Mouse (Mus musculus) lung, postnatal 0 days (tissue): ENCODE measurements around the gene Actn1. TPM values are rescaled to one million over a fixed set of nuclear protein-coding genes. Genes with fewer than 3 reads are reported as not detected.

ENCODE experiments used
- ATAC-seq: fragments of 200-750 bp; cut with Nextera tagmentation; 2 replicates; pipeline ENCODE4 v1.8.0; 2017; ENCODE audit warnings: moderate library complexity
- DNase-seq: peaks from one replicate; pipeline ENCODE4 v3.0.0-alpha.2; 2016; ENCODE audit warnings: low spot score
- H3K27ac ChIP-seq: fragments of 300-500 bp; sonication (generic); 2 replicates; pipeline ENCODE4 v1.5.1; 2014; ENCODE audit warnings: antibody characterized with exemption, mild to moderate bottlenecking, low read length, mixed read lengths
- H3K27me3 ChIP-seq: fragments of 300-500 bp; sonication (generic); replicated peaks from 2 replicates; pipeline ENCODE4 v1.6.1; 2014; ENCODE audit warnings: low read length, mixed read lengths; ENCODE audit not compliant: insufficient read depth
- H3K36me3 ChIP-seq: fragments of 300-500 bp; sonication (generic); 2 replicates; pipeline ENCODE4 v1.6.1; 2014; ENCODE audit warnings: low read length, mixed read lengths; ENCODE audit not compliant: insufficient read depth
- H3K4me1 ChIP-seq: fragments of 300-500 bp; sonication (generic); 2 replicates; pipeline ENCODE4 v1.6.1; 2014; ENCODE audit warnings: antibody characterized with exemption, low read depth, low read length, mixed read lengths; ENCODE audit not compliant: insufficient read depth
- H3K4me2 ChIP-seq: fragments of 300-500 bp; sonication (generic); replicated peaks from 2 replicates; pipeline ENCODE4 v1.6.1; 2014; ENCODE audit warnings: low read depth, mild to moderate bottlenecking, low read length, moderate library complexity, mixed read lengths
- H3K4me3 ChIP-seq: fragments of 300-500 bp; sonication (generic); 2 replicates; pipeline ENCODE4 v1.5.1; 2014; ENCODE audit warnings: low read depth, low read length
- H3K9ac ChIP-seq: fragments of 300-500 bp; sonication (generic); replicated peaks from 2 replicates; pipeline ENCODE4 v1.6.1; 2014; ENCODE audit warnings: low read depth, mild to moderate bottlenecking
- H3K9me3 ChIP-seq: fragments of 300-500 bp; sonication (generic); 2 replicates; pipeline ENCODE4 v1.6.1; 2016; ENCODE audit warnings: low read length, mixed read lengths
- CTCF ChIP-seq: IDR thresholded peaks from 2 replicates; pipeline ENCODE4 v1.5.1; 2016; ENCODE audit warnings: antibody characterized with exemption, mild to moderate bottlenecking
- EP300 ChIP-seq: IDR thresholded peaks from 2 replicates; pipeline ENCODE4 v1.6.1; 2016; ENCODE audit warnings: antibody characterized with exemption, mild to moderate bottlenecking, control low read depth
- WGBS: fragments of 180-500 bp; shearing (Covaris S2); extraction: QIAGEN DNeasy Blood & Tissue Kit; methylation state at CpG from one replicate; pipeline ENCODE4 v1.1.7; 2014; 5-methylcytosine and 5-hydroxymethylcytosine counted together
- polyA plus RNA-seq: library from polyadenylated mRNA; unstranded; fragments of >200 nt; fragmentation: Nextera tagmentation; extraction: Ambion mirVana; gene quantifications from 2 replicates; pipeline ENCODE4 v1.2.1, GENCODE M21; 2015

Actn1 gene
- polyA plus RNA-seq, 1 experiment from 2014 or later = 30.0 TPM

- DNase-seq = no peak
- no peaks in the 10 kb centered on the region for H3K9me3 ChIP-seq
- no peaks in the 10 kb centered on the region for H3K36me3 ChIP-seq
- H3K4me2 ChIP-seq = peak overlapping the region; percentile 23
- no peaks in the 10 kb centered on the region for H3K27me3 ChIP-seq
- H3K4me1 ChIP-seq = peaks cover 57% of the 10 kb centered on the region
- no peak overlapping the region for H3K4me3 ChIP-seq
- WGBS = 41% methylated on average over 5 of the region's 5 CpGs
- ATAC-seq = no peak
- H3K9ac ChIP-seq = peak overlapping the region; percentile 0; the same call in 1 of the 2 replicates
- TF ChIP-seq CTCF (no peak), EP300 (no peak)
- peak overlapping the region; percentile 91 for H3K27ac ChIP-seq
These were observed 29.3 kb downstream of the Actn1 start for GRCm38 (mm10) chr12:80230854-80231253.

DNA sequence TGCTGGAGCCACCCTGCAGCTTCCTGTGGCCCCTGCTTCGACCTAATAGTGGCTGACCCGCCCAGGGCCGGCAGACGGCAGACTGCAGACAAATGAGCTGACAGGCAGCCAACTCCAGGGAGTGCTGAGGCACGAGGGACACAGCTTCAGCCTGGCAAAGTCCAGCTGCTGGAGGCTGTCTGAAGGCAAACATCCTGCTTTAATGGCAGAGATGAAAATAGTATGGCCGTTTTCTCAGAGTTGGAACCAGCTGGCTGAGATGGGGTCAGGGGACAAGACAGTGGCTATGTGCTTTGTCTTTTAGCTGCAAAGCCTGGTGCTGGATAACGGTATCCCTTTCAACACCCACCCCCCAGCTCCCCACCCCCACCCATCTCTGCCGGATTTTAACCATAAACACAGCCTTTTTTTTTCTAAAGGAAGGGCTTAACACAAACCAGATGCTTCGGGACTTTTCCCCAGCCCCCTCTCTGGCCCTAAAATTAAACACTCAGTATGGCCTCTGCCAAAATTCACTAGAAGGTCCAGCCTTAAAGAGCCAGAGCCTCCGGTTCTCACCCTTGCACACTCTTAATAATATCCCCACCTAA lies 30.0 kb downstream of the Actn1 start:
- DNase-seq (peak; percentile 96), ATAC-seq (peak; percentile 87)
- Histone ChIP-seq H3K4me3 (no peak overlapping the region), H3K4me2 (peak overlapping the region; percentile 23), H3K9ac (peak overlapping the region; percentile 0; the same call in 1 of the 2 replicates), H3K27me3 (no peaks in the 10 kb centered on the region), H3K9me3 (no peaks in the 10 kb centered on the region), H3K27ac (peak overlapping the region; percentile 91), H3K4me1 (peaks cover 58% of the 10 kb centered on the region), H3K36me3 (no peaks in the 10 kb centered on the region)
- no peak; the same call in 1 of the 2 replicates for TF ChIP-seq EP300
- TF ChIP-seq CTCF = peak; percentile 61
- WGBS = 3% methylated on average over 10 of the region's 10 CpGs

DNA sequence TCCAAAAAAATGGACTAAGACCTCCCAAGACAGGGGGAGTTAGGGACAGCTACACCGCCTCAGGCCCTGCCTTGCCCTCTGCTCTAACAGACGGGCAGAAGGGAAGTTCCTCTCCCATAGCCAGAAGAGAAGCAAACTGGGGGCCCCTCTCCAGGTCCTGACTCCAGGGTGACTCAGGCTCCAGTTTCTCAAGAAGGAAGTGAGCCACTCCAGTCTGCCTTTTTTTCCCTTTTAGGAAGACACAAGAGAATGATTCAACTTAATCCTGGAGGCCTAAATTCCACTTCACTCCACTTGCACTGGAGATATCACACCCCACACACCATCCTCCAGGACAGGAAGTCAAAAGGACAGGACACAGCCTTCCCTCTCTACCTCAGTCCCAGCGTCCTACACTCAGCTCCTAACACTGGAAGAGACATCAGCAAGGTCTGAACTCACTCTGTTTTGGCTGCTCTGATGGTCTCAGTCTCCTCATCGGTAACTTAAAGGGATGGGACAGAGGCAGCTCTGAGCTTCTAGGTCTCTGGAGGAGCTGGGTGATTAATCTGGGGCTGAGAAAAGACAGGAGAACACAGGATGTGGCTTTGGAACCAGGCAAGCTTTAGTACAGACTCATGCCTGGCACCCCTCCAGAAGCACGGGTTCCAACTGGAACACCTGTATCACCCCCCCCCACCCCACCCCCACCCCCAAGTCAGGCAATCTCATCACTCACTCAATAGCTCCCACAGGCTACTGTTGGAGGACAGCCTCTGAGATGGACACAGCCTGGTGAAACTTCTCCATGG lies 31.0 kb downstream of the Actn1 start:
- ATAC-seq (peak; percentile 7; the same call in 1 of the 2 replicates), DNase-seq (peak; percentile 85)
- H3K4me2 ChIP-seq = peak overlapping the region; percentile 23; the same call in 1 of the 2 replicates
- no peak overlapping the region for H3K4me3 ChIP-seq
- no peak for TF ChIP-seq CTCF
- peak; percentile 56; the same call in 1 of the 2 replicates for TF ChIP-seq EP300
- H3K36me3 ChIP-seq = no peaks in the 10 kb centered on the region
- H3K4me1 ChIP-seq = peaks cover 64% of the 10 kb centered on the region
- no peaks in the 10 kb centered on the region for H3K9me3 ChIP-seq
- H3K27me3 ChIP-seq = no peaks in the 10 kb centered on the region
- no peak overlapping the region for H3K9ac ChIP-seq
- 14% methylated on average over 5 of the region's 5 CpGs for WGBS
- H3K27ac ChIP-seq = peak overlapping the region; percentile 91

DNA sequence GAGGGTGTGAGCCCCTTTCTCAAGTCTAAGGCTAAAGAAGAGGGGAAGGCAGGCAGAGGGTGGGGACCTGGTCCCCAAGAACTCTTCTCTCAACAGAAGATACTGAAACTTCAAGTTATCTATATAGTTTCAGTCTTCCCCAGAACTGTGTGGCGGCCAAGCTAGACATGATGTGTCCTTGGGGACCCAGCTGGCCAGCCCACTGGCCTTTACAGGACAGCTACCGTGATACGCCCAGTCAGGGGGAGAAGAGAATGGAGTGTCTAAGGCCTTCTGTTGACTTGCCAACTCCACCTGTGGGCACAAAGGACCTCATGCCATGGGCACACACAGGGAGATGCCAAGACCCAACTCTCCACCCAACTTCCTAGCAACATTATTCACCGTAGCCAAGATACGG lies 31.8 kb downstream of the Actn1 start:
- no peak for ATAC-seq
- 58% methylated on average over 5 of the region's 5 CpGs for WGBS
- Histone ChIP-seq H3K4me2 (no peak overlapping the region), H3K4me1 (peaks cover 71% of the 10 kb centered on the region), H3K4me3 (no peak overlapping the region), H3K27ac (peak overlapping the region; percentile 91), H3K27me3 (no peaks in the 10 kb centered on the region), H3K36me3 (no peaks in the 10 kb centered on the region), H3K9ac (no peak overlapping the region), H3K9me3 (no peaks in the 10 kb centered on the region)
- peak; percentile 36 for DNase-seq
- TF ChIP-seq CTCF (no peak), EP300 (no peak)

DNA sequence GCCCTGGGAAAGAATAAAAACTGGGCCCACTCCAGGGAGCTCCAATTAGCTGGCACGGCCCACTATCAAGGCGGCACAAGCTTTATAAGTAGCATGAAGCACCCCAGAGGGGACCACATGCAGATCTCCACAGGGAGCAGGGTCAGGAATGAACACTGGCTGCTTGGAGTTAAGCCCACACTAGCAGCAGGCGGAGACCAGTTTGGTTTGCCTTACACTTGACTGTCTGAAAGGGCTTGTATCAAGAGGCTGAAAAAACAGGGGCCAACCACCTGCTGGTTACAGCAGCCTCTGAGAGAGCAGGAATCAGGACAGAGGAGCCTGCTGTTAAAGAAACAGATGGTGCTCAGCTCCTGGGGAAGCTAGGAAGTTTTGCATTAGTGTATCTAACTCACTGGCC lies 32.3 kb downstream of the Actn1 start:
- DNase-seq (peak; percentile 89), ATAC-seq (peak; percentile 58)
- Histone ChIP-seq H3K9me3 (no peaks in the 10 kb centered on the region), H3K9ac (no peak overlapping the region), H3K4me2 (no peak overlapping the region), H3K36me3 (no peaks in the 10 kb centered on the region), H3K4me1 (peaks cover 76% of the 10 kb centered on the region), H3K27ac (peak overlapping the region; percentile 91), H3K4me3 (no peak overlapping the region), H3K27me3 (no peaks in the 10 kb centered on the region)
- 40% methylated on average over 3 of the region's 3 CpGs for WGBS
- peak; percentile 76 for TF ChIP-seq EP300
- peak; percentile 16; the same call in 1 of the 2 replicates for TF ChIP-seq CTCF

DNA sequence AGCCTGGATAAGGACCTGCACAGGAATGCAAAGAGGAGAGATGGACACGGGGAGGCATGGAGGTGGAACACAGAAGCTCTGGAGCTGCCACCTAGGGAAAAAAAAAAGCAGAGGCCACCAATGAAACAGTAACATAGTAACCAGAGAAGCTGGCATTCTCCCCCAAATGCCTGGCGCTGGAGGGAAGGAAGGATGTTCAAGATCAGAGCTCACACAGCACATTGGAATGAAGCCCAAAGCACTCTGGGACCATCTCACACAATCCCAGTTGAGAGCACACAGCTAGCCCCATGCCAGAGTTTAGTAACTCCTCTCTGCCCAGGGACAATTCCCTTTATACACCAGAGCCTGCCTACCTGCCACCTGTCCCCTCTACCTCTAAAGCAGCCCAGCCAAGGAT lies 34.1 kb downstream of the Actn1 start:
- ATAC-seq (no peak), DNase-seq (no peak)
- Histone ChIP-seq H3K9ac (no peak overlapping the region), H3K4me2 (no peak overlapping the region), H3K27me3 (no peaks in the 10 kb centered on the region), H3K4me1 (peaks cover 65% of the 10 kb centered on the region), H3K36me3 (no peaks in the 10 kb centered on the region), H3K9me3 (no peaks in the 10 kb centered on the region), H3K27ac (peak overlapping the region; percentile 40; the same call in 1 of the 2 replicates), H3K4me3 (no peak overlapping the region)
- 40% methylated on average over 2 of the region's 2 CpGs for WGBS
- no peak for TF ChIP-seq CTCF
- no peak for TF ChIP-seq EP300
